Mouse (Mus musculus): ENCODE measurements around the gene Slc17a7.

- TF ChIP-seq CTCF (IDR thresholded peaks at IDR 0.05; ENCODE audit: low read depth, low read length) (no peak), POLR2A (IDR thresholded peaks at IDR 0.05; ENCODE audit: borderline replicate concordance, low read depth, low read length) (no peak)
These were observed 41.1 kb upstream of the Slc17a7 start for GRCm38 (mm10) chr7:45122561-45123185.

All from bone marrow macrophage, adult 2 months (primary cell).